In genomic region chr17:29120666-29121065, GRCm38 (mm10) we compare ENCODE assay signal across 17 mouse cellular contexts. TPM values are rescaled to one million over a fixed set of nuclear protein-coding genes. Genes with fewer than 3 reads are reported as not detected.
DNase-seq lines count a peak whose midpoint lies in the region; ATAC-seq and TF ChIP-seq lines count a peak whose summit lies in the region.
"Had no signal": no experiment of that assay in that cellular context is flagged by ENCODE, and none has a peak within 500 bp of the region (broad histone marks: within the 10 kb centered on the region; RNA-seq: fewer than 3 reads in every experiment).

No protein-coding gene starts in this region.

- no peaks in the 10 kb centered on the region for H3K4me1 ChIP-seq in embryonic facial prominence, embryonic 14.5 days (ENCODE audit: control insufficient read depth, insufficient read depth, low read length)
- H3K4me1 ChIP-seq in embryonic facial prominence, embryonic 10.5 days: peaks cover 10% of the 10 kb centered on the region; the same call in 1 of the 2 replicates
- H3K4me1 ChIP-seq in stomach, postnatal 0 days (replicated peaks; ENCODE audit: control insufficient read depth, insufficient read depth): no peaks in the 10 kb centered on the region; the same call in none of the 2 replicates
- no peaks in the 10 kb centered on the region for H3K4me1 ChIP-seq in neural tube, embryonic 15.5 days
- H3K4me1 ChIP-seq: embryonic facial prominence, embryonic 12.5 days; forebrain, embryonic 13.5 days; hindbrain, embryonic 13.5 days had no signal

- ATAC-seq in embryonic facial prominence, embryonic 14.5 days (ENCODE audit: low read depth): no peak
- no peak for ATAC-seq in stomach, postnatal 0 days (ENCODE audit: low FRiP score, low TSS enrichment)
- no peak for ATAC-seq in neural tube, embryonic 15.5 days (ENCODE audit: low FRiP score)
- ATAC-seq: forebrain, embryonic 13.5 days had no signal

- H3K27me3 ChIP-seq in embryonic facial prominence, embryonic 14.5 days (replicated peaks; ENCODE audit: control insufficient read depth, insufficient read depth, low read length): no peaks in the 10 kb centered on the region
- H3K27me3 ChIP-seq in embryonic facial prominence, embryonic 10.5 days (replicated peaks; ENCODE audit: low read depth, poor library complexity, severe bottlenecking): no peaks in the 10 kb centered on the region
- no peaks in the 10 kb centered on the region for H3K27me3 ChIP-seq in stomach, postnatal 0 days (ENCODE audit: control insufficient read depth, insufficient read depth, low read length)
- no peaks in the 10 kb centered on the region for H3K27me3 ChIP-seq in neural tube, embryonic 15.5 days (replicated peaks)
- H3K27me3 ChIP-seq: embryonic facial prominence, embryonic 12.5 days; forebrain, embryonic 13.5 days; hindbrain, embryonic 13.5 days had no signal

- H3K27ac ChIP-seq in embryonic facial prominence, embryonic 14.5 days (replicated peaks; ENCODE audit: low read depth, low read length): no peak overlapping the region
- no peak overlapping the region for H3K27ac ChIP-seq in embryonic facial prominence, embryonic 10.5 days (replicated peaks)
- no peak overlapping the region for H3K27ac ChIP-seq in stomach, postnatal 0 days (replicated peaks)
- no peak overlapping the region for H3K27ac ChIP-seq in neural tube, embryonic 15.5 days (replicated peaks)
- H3K27ac ChIP-seq: embryonic facial prominence, embryonic 12.5 days; forebrain, embryonic 13.5 days; heart, embryonic 13.5 days; hindbrain, embryonic 13.5 days had no signal

- H3K4me3 ChIP-seq in embryonic facial prominence, embryonic 14.5 days (ENCODE audit: low read depth, low read length): no peak overlapping the region
- H3K4me3 ChIP-seq in embryonic facial prominence, embryonic 10.5 days: no peak overlapping the region
- no peak overlapping the region for H3K4me3 ChIP-seq in stomach, postnatal 0 days (ENCODE audit: low read depth, low read length)
- no peak overlapping the region for H3K4me3 ChIP-seq in neural tube, embryonic 15.5 days (replicated peaks)
- H3K4me3 ChIP-seq: embryonic facial prominence, embryonic 12.5 days; forebrain, embryonic 13.5 days; heart, embryonic 13.5 days; hindbrain, embryonic 13.5 days had no signal

- no peak for TF ChIP-seq CTCF in stomach, postnatal 0 days (IDR thresholded peaks at IDR 0.05; ENCODE audit: low read depth)

- H3K9me3 ChIP-seq in embryonic facial prominence, embryonic 14.5 days (ENCODE audit: control insufficient read depth, low read length): no peaks in the 10 kb centered on the region
- H3K9me3 ChIP-seq in embryonic facial prominence, embryonic 10.5 days: no peaks in the 10 kb centered on the region
- no peaks in the 10 kb centered on the region for H3K9me3 ChIP-seq in stomach, postnatal 0 days (ENCODE audit: control insufficient read depth, low read length)
- H3K9me3 ChIP-seq in neural tube, embryonic 15.5 days (replicated peaks): no peaks in the 10 kb centered on the region
- H3K9me3 ChIP-seq: embryonic facial prominence, embryonic 12.5 days; forebrain, embryonic 13.5 days; G1E; heart, embryonic 13.5 days; hindbrain, embryonic 13.5 days had no signal

- H3K36me3 ChIP-seq in embryonic facial prominence, embryonic 14.5 days (ENCODE audit: control insufficient read depth, insufficient read depth, low read length): no peaks in the 10 kb centered on the region
- no peaks in the 10 kb centered on the region for H3K36me3 ChIP-seq in embryonic facial prominence, embryonic 10.5 days (replicated peaks)
- no peaks in the 10 kb centered on the region for H3K36me3 ChIP-seq in stomach, postnatal 0 days (ENCODE audit: control insufficient read depth, insufficient read depth, low read length)
- no peaks in the 10 kb centered on the region for H3K36me3 ChIP-seq in neural tube, embryonic 15.5 days
- H3K36me3 ChIP-seq: embryonic facial prominence, embryonic 12.5 days; heart, embryonic 13.5 days; hindbrain, embryonic 13.5 days had no signal

- 0 out of 2 replicates have a peak overlapping the region, but pooled peaks have one; percentile 14 for H3K9ac ChIP-seq in embryonic facial prominence, embryonic 14.5 days (ENCODE audit: low read depth, low read length)
- no peak overlapping the region for H3K9ac ChIP-seq in stomach, postnatal 0 days (ENCODE audit: low read length)
- H3K9ac ChIP-seq in neural tube, embryonic 15.5 days (replicated peaks): no peak overlapping the region
- H3K9ac ChIP-seq: embryonic facial prominence, embryonic 12.5 days; forebrain, embryonic 13.5 days; heart, embryonic 13.5 days; hindbrain, embryonic 13.5 days had no signal

- WGBS in embryonic facial prominence, embryonic 14.5 days: 52% methylated on average over 12 of the region's 12 CpGs
- WGBS in embryonic facial prominence, embryonic 10.5 days: 54% methylated on average over 12 of the region's 12 CpGs
- 60% methylated on average over 12 of the region's 12 CpGs for WGBS in stomach, postnatal 0 days
- WGBS in neural tube, embryonic 15.5 days: 60% methylated on average over 12 of the region's 12 CpGs

- no peak for DNase-seq in embryonic facial prominence, embryonic 14.5 days (ENCODE audit: low spot score)
- DNase-seq in embryonic facial prominence, embryonic 10.5 days (ENCODE audit: low spot score): no peak
- DNase-seq in kidney, postnatal 14 days: peak; percentile 59
- DNase-seq in kidney, adult 11 months: no peak
- DNase-seq in urinary bladder, postnatal 14 days (ENCODE audit: low spot score): peak; percentile 10
- DNase-seq in urinary bladder, adult 2 months (ENCODE audit: low spot score): no peak
- DNase-seq in stomach, postnatal 0 days (ENCODE audit: low spot score): no peak
- DNase-seq: B cell, adult 2 months; cerebellum, adult 9-11 months; liver had no signal

- no peak for TF ChIP-seq EP300 in stomach, postnatal 0 days (optimal IDR thresholded peaks at IDR 0.05)

- no peak overlapping the region for H3K4me2 ChIP-seq in embryonic facial prominence, embryonic 14.5 days (ENCODE audit: low read depth, low read length)
- no peak overlapping the region for H3K4me2 ChIP-seq in stomach, postnatal 0 days (replicated peaks; ENCODE audit: low read depth)
- H3K4me2 ChIP-seq in neural tube, embryonic 15.5 days: no peak overlapping the region
- H3K4me2 ChIP-seq: embryonic facial prominence, embryonic 12.5 days; forebrain, embryonic 13.5 days; heart, embryonic 13.5 days; hindbrain, embryonic 13.5 days had no signal

RNA-seq across cellular contexts. Expression of gene Rab44, which starts 6.7 kb away (rescaled TPM):
- 1.7 and 2.2 TPM in 2 replicates for polyA plus RNA-seq in embryonic facial prominence, embryonic 14.5 days (2014; fragmentation: Nextera tagmentation; extraction: Ambion mirVana)
- 0.09 and 0.21 TPM in 2 replicates for polyA plus RNA-seq in embryonic facial prominence, embryonic 10.5 days (2016; fragmentation: Nextera tagmentation; extraction: Ambion mirVana)
- 1.5 and 1.9 TPM in 2 replicates for polyA plus RNA-seq in urinary bladder, adult 2 months (2012; rRNA removed)
- 1.4 and 2.2 TPM in 2 replicates for polyA plus RNA-seq in stomach, postnatal 0 days (2015; fragmentation: Nextera tagmentation; extraction: Ambion mirVana)
- polyA plus RNA-seq in neural tube, embryonic 15.5 days (2015; fragmentation: Nextera tagmentation; extraction: Ambion mirVana): 0.15 and 3.7 TPM in 2 replicates
- polyA plus RNA-seq: forebrain, embryonic 13.5 days; neural tube, embryonic 14.5 days had no signal

RNA-seq across cellular contexts. Expression of gene Cdkn1a, which starts 29.9 kb away (rescaled TPM):
- 223 and 292 TPM in 2 replicates for polyA plus RNA-seq in embryonic facial prominence, embryonic 14.5 days (2014; fragmentation: Nextera tagmentation; extraction: Ambion mirVana)
- polyA plus RNA-seq in embryonic facial prominence, embryonic 10.5 days (2016; fragmentation: Nextera tagmentation; extraction: Ambion mirVana): 26.0 and 27.5 TPM in 2 replicates
- 39.8 and 42.3 TPM in 2 replicates for polyA plus RNA-seq in urinary bladder, adult 2 months (2012; rRNA removed)
- polyA plus RNA-seq in stomach, postnatal 0 days (2015; fragmentation: Nextera tagmentation; extraction: Ambion mirVana): 484 and 502 TPM in 2 replicates
- polyA plus RNA-seq in neural tube, embryonic 15.5 days (2015; fragmentation: Nextera tagmentation; extraction: Ambion mirVana): 99.0 and 99.7 TPM in 2 replicates

Comparison
In these comparisons a context has a peak if more than half of its experiments do, and no peak if none do; other contexts are left out.
1. DNase-seq: peak in kidney, postnatal 14 days (single experiment) and urinary bladder, postnatal 14 days (single experiment); none in embryonic facial prominence, embryonic 14.5 days (single experiment), embryonic facial prominence, embryonic 10.5 days (single experiment), kidney, adult 11 months (single experiment), urinary bladder, adult 2 months (single experiment) and stomach, postnatal 0 days (single experiment).